Mouse (Mus musculus) liver, embryonic 18 days (tissue): ENCODE measurements around the gene Ttc9c. TPM values are rescaled to one million over a fixed set of nuclear protein-coding genes. Genes with fewer than 3 reads are reported as not detected.

Experiments
- polyA plus RNA-seq: library from polyadenylated mRNA; depleted of rRNA; stranded (reverse); fragments of >200 nt; gene quantifications from 2 replicates; pipeline ENCODE4 v1.2.3, GENCODE M21; 2012; rRNA removed

Gene Ttc9c
- polyA plus RNA-seq = 12.9 and 13.3 TPM in 2 replicates

DNA sequence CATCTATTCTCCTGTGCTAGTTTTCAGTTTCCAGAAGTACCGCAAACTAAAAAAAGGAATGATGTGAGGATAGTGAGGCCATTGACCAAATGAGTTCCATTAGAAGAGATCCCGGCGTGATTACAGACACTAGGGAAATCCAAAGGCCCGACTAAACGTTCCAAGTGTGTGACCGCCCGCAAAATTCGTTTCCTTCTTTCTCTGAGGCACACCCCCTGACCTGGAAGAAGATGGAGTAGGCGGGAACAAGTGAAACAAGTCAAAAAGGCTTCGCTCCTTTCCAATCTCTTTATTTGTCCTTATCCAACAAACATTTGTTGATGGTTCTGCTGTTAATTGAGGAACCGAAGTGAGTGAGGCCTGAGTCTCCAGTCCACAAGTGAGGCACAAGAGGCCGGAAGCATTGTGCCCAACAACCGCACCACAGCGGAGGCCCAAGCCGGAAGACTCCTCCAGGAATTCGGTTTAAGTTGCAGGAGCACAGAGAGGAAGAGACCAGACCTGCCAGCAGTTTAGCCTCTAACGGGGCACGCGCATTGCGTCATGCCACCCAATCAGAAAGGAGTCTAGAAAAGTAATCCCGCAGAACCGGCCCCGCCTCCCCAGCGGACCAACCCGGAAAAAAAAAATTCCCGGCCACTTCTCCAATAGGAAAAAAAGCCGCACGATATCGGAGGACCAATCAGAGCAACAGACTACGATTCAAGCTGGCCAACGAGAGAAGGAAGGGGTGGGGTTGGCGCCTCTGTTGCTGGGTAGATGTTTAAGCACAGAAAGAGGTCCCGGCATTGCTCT is at the start of gene Ttc9c:
TSS of gene Ttc9c (minus strand) at position 533 of the 795 bp plus-strand sequence.

GRCm38 (mm10) chr19:8850402-8850901 is 31.3 kb upstream of the Ttc9c start, which contains the start of gene Lrrn4cl:
Gene Lrrn4cl, plus strand, starts transcription at chr19:8850768.

GRCm38 (mm10) chr19:8839103-8839907 is 20.2 kb upstream of the Ttc9c start, which contains the start of gene Gng3:
Gene Gng3, minus strand, starts transcription at chr19:8839194.

GRCm38 (mm10) chr19:8837251-8837791 is 18.2 kb upstream of the Ttc9c start, which contains the start of gene Bscl2:
Gene Bscl2, plus strand, starts transcription at chr19:8837467.

GRCm38 (mm10) chr19:8829660-8830059 is 10.5 kb upstream of the Ttc9c start, which contains the start of gene AC129217.1:
Gene AC129217.1, plus strand, starts transcription at chr19:8829773.

DNA sequence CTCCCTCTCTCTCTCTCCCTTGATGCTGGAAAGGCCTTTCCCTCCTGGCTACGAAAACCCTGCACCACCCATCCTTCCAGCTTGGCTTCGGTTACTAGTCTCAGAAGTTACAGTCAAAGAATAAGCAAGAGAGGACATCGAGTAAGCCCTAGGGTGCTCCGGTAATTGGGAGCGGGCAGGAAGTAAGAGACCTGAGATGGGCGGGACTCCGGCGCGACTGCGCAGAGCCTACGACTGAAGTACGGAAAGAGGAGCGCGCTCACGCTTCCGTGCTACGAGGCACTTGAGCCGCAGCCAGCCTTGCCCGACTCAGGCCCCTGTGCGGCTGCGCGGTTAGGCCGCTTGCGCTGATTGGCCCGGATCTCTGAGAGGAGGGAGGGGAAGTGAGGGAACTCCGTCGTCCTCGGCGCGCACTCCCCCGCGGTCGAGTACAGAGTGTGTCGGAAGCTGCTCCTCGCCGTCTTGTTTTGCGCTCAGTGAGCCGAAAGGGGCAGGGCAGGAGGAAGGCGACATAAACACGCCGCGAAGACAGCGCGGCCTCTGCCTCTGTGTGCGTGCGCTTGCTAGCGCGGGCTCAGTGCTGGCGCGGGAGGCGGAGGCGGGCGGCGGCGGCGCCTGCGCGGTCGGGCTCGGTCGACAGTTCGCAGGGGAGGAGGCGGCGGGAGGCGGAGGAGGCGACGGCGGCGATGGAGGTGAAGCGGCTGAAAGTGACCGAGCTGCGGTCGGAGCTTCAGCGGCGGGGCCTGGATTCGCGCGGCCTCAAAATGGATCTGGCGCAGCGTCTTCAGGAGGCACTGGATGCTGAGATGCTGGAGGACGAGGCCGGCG is 677 bp upstream of the Ttc9c start, which contains the start of gene Hnrnpul2:
TSS of gene Hnrnpul2 (plus strand) at position 415 of the 828 bp plus-strand sequence.

GRCm38 (mm10) chr19:8802130-8802821 is 16.9 kb downstream of the Ttc9c start, which contains the start of gene Zbtb3:
Gene Zbtb3, plus strand, starts transcription at chr19:8802555.

GRCm38 (mm10) chr19:8798264-8798946 is 20.7 kb downstream of the Ttc9c start, which contains the start of gene Polr2g:
Gene Polr2g, minus strand, starts transcription at chr19:8798577.

DNA sequence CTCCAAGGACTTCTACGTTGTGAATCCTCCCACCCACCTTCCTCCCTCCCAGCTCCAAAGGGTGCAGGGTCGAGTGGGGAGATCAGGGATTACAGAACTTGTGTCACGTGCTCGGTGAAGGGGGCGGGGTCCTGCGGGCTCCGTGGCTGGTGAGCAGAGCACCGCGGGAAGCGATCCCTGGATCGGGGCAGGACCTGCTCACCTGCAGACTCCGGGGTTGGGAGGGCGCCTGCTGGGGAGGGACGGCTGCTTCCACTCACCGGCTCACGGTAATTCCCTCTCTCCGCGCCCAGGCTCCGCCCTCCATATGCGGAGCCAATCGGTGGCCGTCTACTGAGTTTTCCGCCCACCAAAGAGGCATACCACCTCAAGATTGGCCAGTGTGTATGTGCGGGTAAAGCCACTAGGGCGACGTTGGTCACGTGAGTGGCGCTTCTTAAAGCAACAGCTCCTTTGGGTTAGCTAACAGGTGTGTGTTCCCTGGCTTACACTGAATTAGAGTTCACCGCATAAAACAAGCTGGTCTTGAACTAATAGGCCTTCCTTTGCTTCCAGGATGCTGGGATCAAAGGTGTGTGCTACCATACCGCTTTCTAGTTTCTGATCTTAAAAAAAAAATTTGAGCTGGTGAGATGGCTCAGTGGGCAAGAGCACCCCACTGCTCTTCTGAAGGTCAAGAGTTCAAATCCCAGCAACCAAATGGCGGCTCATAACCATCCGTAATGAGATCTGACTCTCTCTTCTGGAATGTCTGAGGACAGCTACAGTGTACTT is 32.9 kb downstream of the Ttc9c start, which contains the start of gene Taf6l:
TSS of gene Taf6l (minus strand) at position 410 of the 774 bp plus-strand sequence.

GRCm38 (mm10) chr19:8774086-8774835 is 44.9 kb downstream of the Ttc9c start, which contains the start of gene Tmem179b:
Gene Tmem179b, minus strand, starts transcription at chr19:8774467.

DNA sequence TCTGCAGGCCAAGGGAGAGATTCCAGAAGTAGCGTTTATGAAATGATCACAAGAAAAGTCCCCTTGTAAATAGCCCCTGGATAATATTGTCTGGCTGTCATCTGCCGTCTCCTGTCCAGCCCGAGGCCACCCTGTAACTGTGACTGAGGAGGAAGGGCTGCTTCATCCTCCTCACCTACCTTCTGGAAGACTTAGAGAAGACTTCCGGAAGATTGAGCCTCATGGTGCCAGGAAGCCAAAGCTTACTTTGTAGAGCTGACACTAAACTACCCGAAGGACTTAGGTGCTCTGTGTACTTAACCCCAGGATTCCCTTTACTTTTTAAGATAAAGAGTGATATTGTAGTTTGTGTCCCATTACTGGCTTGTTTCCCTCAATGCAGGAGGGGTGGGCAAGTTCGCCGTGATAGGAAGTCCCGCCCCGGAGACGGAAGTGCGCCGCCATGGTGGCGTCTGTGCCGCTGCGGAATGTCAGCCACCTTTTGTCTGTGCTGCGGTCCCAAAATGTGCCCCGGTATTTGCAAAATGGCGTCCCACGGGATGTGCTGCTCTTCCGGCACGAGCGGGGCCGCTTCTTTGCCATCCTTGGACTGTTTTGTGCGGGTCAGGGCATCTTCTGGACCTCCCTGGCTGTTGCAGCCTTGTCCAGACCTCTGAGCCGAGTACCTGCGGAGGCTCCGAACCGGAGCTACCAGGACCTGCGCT is 48.4 kb downstream of the Ttc9c start, which contains the start of gene Tmem223:
TSS of gene Tmem223 (plus strand) at position 430 of the 704 bp plus-strand sequence.

Other genes starting within 250 kb of the Ttc9c start
- gene Slc22a8, start 228.1 kb downstream of the Ttc9c start, polyA plus RNA-seq = 0.07 and 0.12 TPM in 2 replicates
- gene Slc22a6, start 201.3 kb downstream of the Ttc9c start, polyA plus RNA-seq = not detected in 2 replicates
- gene Chrm1, start 155.5 kb downstream of the Ttc9c start, polyA plus RNA-seq = under 0.01 and 0.02 TPM in 2 replicates
- gene Slc3a2, start 96.0 kb downstream of the Ttc9c start, polyA plus RNA-seq = 69.0 and 73.7 TPM in 2 replicates
- gene Wdr74, start 83.5 kb downstream of the Ttc9c start, polyA plus RNA-seq = 23.6 and 26.8 TPM in 2 replicates
- gene 1700092M07Rik, start 78.6 kb downstream of the Ttc9c start, polyA plus RNA-seq = 0.14 and 0.22 TPM in 2 replicates
- gene Stx5a, start 77.9 kb downstream of the Ttc9c start, polyA plus RNA-seq = 42.5 and 43.8 TPM in 2 replicates
- 66.5 and 71.8 TPM in 2 replicates for gene Nxf1, start 62.3 kb downstream of the Ttc9c start, polyA plus RNA-seq
- gene Tmem223, start 48.3 kb downstream of the Ttc9c start, polyA plus RNA-seq = 50.0 and 53.2 TPM in 2 replicates
- gene Tmem179b, start 44.9 kb downstream of the Ttc9c start, polyA plus RNA-seq = 55.2 and 62.8 TPM in 2 replicates
- gene Taf6l, start 32.9 kb downstream of the Ttc9c start, polyA plus RNA-seq = 6.0 and 6.1 TPM in 2 replicates
- 50.2 and 51.9 TPM in 2 replicates for gene Polr2g, start 20.8 kb downstream of the Ttc9c start, polyA plus RNA-seq
- 0.63 and 0.78 TPM in 2 replicates for gene Zbtb3, start 16.8 kb downstream of the Ttc9c start, polyA plus RNA-seq
- gene Hnrnpul2, start 677 bp upstream of the Ttc9c start, polyA plus RNA-seq = 26.5 and 29.8 TPM in 2 replicates
- gene AC129217.1, start 10.4 kb upstream of the Ttc9c start, polyA plus RNA-seq = 0.14 and 0.93 TPM in 2 replicates
- gene Bscl2, start 18.1 kb upstream of the Ttc9c start, polyA plus RNA-seq = 18.0 and 18.1 TPM in 2 replicates
- gene Gng3, start 19.9 kb upstream of the Ttc9c start, polyA plus RNA-seq = 0.04 and 0.06 TPM in 2 replicates
- gene Lrrn4cl, start 31.4 kb upstream of the Ttc9c start, polyA plus RNA-seq = 0.22 and 0.23 TPM in 2 replicates
- gene Ubxn1, start 52.2 kb upstream of the Ttc9c start, polyA plus RNA-seq = 63.3 and 71.1 TPM in 2 replicates
- 27.3 and 30.3 TPM in 2 replicates for gene Uqcc3, start 61.6 kb upstream of the Ttc9c start, polyA plus RNA-seq
- 2.1 and 2.2 TPM in 2 replicates for gene Lbhd1, start 64.4 kb upstream of the Ttc9c start, polyA plus RNA-seq
- gene Gm49403, start 64.6 kb upstream of the Ttc9c start, polyA plus RNA-seq = not detected in 2 replicates
- gene 1810009A15Rik, start 69.5 kb upstream of the Ttc9c start, polyA plus RNA-seq = 30.7 and 31.4 TPM in 2 replicates
- not detected in 2 replicates for gene Gm49416, start 69.6 kb upstream of the Ttc9c start, polyA plus RNA-seq
- gene Ints5, start 73.7 kb upstream of the Ttc9c start, polyA plus RNA-seq = 8.9 and 9.1 TPM in 2 replicates
- gene Ganab, start 78.7 kb upstream of the Ttc9c start, polyA plus RNA-seq = 72.8 and 81.9 TPM in 2 replicates
- gene B3gat3, start 101.0 kb upstream of the Ttc9c start, polyA plus RNA-seq = 32.9 and 35.2 TPM in 2 replicates
- 1.9 and 2.0 TPM in 2 replicates for gene Rom1, start 110.0 kb upstream of the Ttc9c start, polyA plus RNA-seq
- 9.6 and 11.4 TPM in 2 replicates for gene Eml3, start 110.2 kb upstream of the Ttc9c start, polyA plus RNA-seq
- 17.0 and 17.4 TPM in 2 replicates for gene Mta2, start 122.5 kb upstream of the Ttc9c start, polyA plus RNA-seq
- gene Tut1, start 134.5 kb upstream of the Ttc9c start, polyA plus RNA-seq = 8.7 and 9.0 TPM in 2 replicates
- gene Eef1g, start 147.7 kb upstream of the Ttc9c start, polyA plus RNA-seq = 149 and 173 TPM in 2 replicates
- 2.0 TPM in 2 replicates for gene Ahnak, start 170.0 kb upstream of the Ttc9c start, polyA plus RNA-seq